Mouse (Mus musculus) stomach, postnatal 0 days (tissue): ENCODE data around the gene Rabif.

ENCODE experiments used
- CTCF ChIP-seq: IDR thresholded peaks from 2 replicates; pipeline ENCODE4 v1.5.1; 2016; ENCODE audit warnings: antibody characterized with exemption, low read depth, mild to moderate bottlenecking, moderate library complexity
- EP300 ChIP-seq: optimal IDR thresholded peaks from 2 replicates; pipeline ENCODE3; 2016; ENCODE audit warnings: antibody characterized with exemption

DNA sequence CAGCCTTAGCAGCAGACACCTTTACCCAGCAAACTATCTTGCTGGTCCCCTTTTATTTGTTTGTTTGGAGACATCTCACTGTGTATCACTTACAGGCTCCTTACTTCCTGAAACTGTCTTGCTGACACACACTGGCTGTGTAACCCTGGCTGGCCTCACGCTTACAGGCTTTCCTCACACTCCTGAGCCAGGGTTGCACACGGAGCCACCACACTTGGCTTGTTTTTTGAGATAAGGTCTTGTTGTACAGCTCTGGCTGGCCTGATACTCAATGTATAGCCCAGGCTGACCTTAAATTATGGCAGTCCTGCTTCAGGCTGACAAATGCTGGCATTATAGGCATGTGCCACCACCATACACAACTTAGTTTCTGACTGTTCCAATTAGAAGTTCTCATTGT is 9.8 kb upstream of the Rabif start:
- TF ChIP-seq CTCF (no peak), EP300 (no peak)
